Mouse (Mus musculus) cortical plate, adult 2 months (tissue): ENCODE measurements around the gene Lamb2.
A peak's percentile ranks its signal among the peaks of the same experiment; 100 is the strongest.

Experiments
- CTCF ChIP-seq: fragments of 200-500 bp; IDR thresholded peaks from 2 replicates; pipeline ENCODE4 v1.5.1; 2011; ENCODE audit warnings: mild to moderate bottlenecking, control low read depth, low read length; ENCODE audit not compliant: insufficient read depth; ENCODE audit errors: extremely low read depth
- POLR2A ChIP-seq: fragments of 200-500 bp; IDR thresholded peaks from 2 replicates; pipeline ENCODE4 v1.6.1; 2011; ENCODE audit warnings: mild to moderate bottlenecking, low read length, control low read depth; ENCODE audit not compliant: insufficient read depth; ENCODE audit errors: extremely low read depth

DNA sequence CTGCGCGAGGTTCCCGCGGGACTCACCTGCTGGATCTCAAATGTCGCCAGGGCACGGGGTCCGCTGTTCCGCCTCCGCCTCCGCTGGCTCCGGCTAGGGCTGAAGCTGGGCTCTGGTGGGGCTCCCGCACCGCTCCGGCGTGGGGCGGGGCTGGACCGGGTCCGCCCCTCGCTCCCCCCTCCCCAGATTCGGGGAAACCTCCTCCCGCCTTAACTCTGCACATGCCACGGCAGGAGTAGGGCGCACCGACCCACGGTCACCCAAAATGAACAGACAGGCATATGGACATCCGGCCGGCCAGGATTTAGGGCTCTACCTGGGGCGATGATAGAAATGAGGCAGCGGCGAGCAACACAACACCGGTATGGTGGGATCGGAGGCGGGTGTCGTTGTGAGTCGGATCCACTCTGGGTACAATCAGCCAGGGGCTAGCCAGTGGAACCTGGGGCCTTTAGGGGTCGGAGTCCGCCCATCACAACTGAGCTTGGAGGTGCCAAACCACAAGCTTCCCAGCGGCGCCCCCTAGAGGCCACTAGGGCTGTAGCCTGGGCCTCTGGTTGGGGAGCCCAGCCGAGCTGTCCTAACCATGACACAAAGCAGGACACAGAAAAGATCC lies 27.1 kb upstream of the Lamb2 start:
- no peak for TF ChIP-seq POLR2A
- peak; percentile 60 for TF ChIP-seq CTCF
